Mouse (Mus musculus) kidney, embryonic 14.5 days (tissue): ENCODE measurements around the gene Cyp19a1. TPM values are rescaled to one million over a fixed set of nuclear protein-coding genes. Genes with fewer than 3 reads are reported as not detected.

Experiments used
- ATAC-seq: fragments of 200-750 bp; cut with Nextera tagmentation; 2 replicates; pipeline ENCODE4 v1.8.0; 2017; ENCODE audit warnings: moderate number of reproducible peaks, mild to moderate bottlenecking, moderate TSS enrichment, moderate library complexity; ENCODE audit not compliant: low FRiP score, low TSS enrichment
- H3K27ac ChIP-seq: fragments of 300-500 bp; sonication (generic); 2 replicates; pipeline ENCODE4 v1.5.1; 2014; ENCODE audit warnings: low read depth, mild to moderate bottlenecking, low read length, moderate library complexity, mixed read lengths
- H3K27me3 ChIP-seq: fragments of 300-500 bp; sonication (generic); 2 replicates; pipeline ENCODE4 v1.6.1; 2014; ENCODE audit warnings: mild to moderate bottlenecking, low read length; ENCODE audit not compliant: control insufficient read depth, insufficient read depth
- H3K36me3 ChIP-seq: fragments of 300-500 bp; sonication (generic); 2 replicates; pipeline ENCODE4 v1.6.1; 2014; ENCODE audit warnings: low read length, mixed read lengths; ENCODE audit not compliant: control insufficient read depth, insufficient read depth
- H3K4me1 ChIP-seq: fragments of 300-500 bp; sonication (generic); 2 replicates; pipeline ENCODE4 v1.6.1; 2014; ENCODE audit warnings: low read length, mixed read lengths; ENCODE audit not compliant: control insufficient read depth, insufficient read depth
- H3K4me2 ChIP-seq: fragments of 300-500 bp; sonication (generic); replicated peaks from 2 replicates; pipeline ENCODE4 v1.6.1; 2014; ENCODE audit warnings: low read depth, mild to moderate bottlenecking, low read length
- H3K4me3 ChIP-seq: fragments of 300-500 bp; sonication (generic); 2 replicates; pipeline ENCODE4 v1.5.1; 2014; ENCODE audit warnings: mild to moderate bottlenecking, low read length
- H3K9ac ChIP-seq: fragments of 300-500 bp; sonication (generic); 2 replicates; pipeline ENCODE4 v1.6.1; 2014; ENCODE audit warnings: low read depth, mild to moderate bottlenecking, low read length, moderate library complexity
- H3K9me3 ChIP-seq: fragments of 300-500 bp; sonication (generic); 2 replicates; pipeline ENCODE4 v1.6.1; 2016; ENCODE audit warnings: low read length; ENCODE audit not compliant: control insufficient read depth
- WGBS: fragments of 180-500 bp; shearing (Covaris S2); extraction: QIAGEN DNeasy Blood & Tissue Kit; methylation state at CpG from one replicate; pipeline ENCODE4 v1.1.7; 2014; 5-methylcytosine and 5-hydroxymethylcytosine counted together
- polyA plus RNA-seq: library from polyadenylated mRNA; unstranded; fragments of >200 nt; fragmentation: Nextera tagmentation; extraction: Ambion mirVana; gene quantifications from 2 replicates; pipeline ENCODE4 v1.2.1, GENCODE M21; 2014

Cyp19a1 gene
- polyA plus RNA-seq, 1 experiment from 2014 or later: not detected

DNA sequence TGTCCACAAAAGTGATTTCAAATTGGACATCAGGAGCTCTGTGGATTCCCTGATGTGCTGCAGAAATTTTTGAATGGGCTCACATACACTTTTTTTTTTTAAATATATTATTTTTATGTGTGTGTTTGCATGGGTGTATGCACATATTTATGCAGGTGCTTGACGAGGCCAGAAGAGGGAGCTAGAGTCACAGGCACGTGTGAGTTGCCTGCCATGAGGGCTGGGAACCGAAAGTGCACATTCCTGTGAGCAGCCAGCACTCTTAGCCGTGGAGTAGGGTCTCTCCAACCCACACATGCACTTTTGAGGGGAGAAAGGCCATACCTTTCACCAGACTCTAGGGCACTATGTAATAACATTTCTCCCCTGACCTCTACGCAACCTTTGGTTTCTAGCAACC is 73.1 kb downstream of the Cyp19a1 start:
- H3K36me3 ChIP-seq: no peaks in the 10 kb centered on the region
- H3K27me3 ChIP-seq: no peaks in the 10 kb centered on the region
- no peak for ATAC-seq
- H3K9me3 ChIP-seq: 0 out of 2 replicates have a peak, but pooled peaks cover 3% of the 10 kb centered on the region
- H3K9ac ChIP-seq: no peak overlapping the region
- no peak overlapping the region for H3K4me3 ChIP-seq
- H3K27ac ChIP-seq: no peak overlapping the region
- H3K4me2 ChIP-seq: no peak overlapping the region
- WGBS: 70% methylated on average over 5 of the region's 5 CpGs
- H3K4me1 ChIP-seq: no peaks in the 10 kb centered on the region

DNA sequence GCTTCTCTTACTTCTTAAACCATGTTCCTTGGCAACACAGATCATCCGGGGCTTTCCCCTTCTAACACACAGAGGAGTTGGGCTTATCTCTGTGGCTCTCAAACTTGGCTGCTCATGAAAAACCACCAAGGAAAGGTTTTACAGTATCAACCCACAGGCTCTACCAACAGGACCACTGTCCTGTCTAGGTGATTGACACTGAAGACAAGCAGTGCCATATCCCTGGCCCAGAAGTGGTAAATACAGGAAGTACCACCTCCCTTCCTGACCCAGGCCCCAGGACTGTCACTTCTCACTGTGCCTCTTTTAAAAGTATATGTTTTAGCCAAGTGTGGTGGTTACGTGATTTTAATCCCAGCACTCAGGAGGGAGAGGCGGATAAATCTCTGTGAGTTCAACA is 76.5 kb downstream of the Cyp19a1 start:
- Histone ChIP-seq H3K27ac (no peak overlapping the region), H3K9me3 (0 out of 2 replicates have a peak, but pooled peaks cover 3% of the 10 kb centered on the region), H3K4me1 (no peaks in the 10 kb centered on the region), H3K36me3 (no peaks in the 10 kb centered on the region), H3K4me3 (no peak overlapping the region), H3K4me2 (no peak overlapping the region), H3K9ac (no peak overlapping the region), H3K27me3 (no peaks in the 10 kb centered on the region)
- WGBS: 91% methylated on average over 3 of the region's 3 CpGs
- ATAC-seq: no peak

DNA sequence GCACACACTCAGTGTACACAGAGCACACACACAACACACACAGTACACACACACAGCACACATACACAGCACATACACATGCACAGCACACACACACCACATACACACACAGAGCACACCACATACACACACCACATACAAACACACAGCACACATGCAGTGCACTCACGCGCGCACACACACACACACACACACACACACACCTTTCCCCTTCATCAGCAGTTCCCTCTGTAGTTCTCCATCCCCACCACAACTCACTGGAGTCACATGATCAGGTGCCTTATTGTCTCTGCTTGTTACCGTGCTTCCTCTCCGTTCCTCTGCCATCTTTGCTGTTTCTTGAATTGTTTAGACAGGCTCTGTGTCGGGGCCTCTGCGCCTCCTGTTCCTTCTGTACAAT is 85.4 kb downstream of the Cyp19a1 start:
- WGBS: 87% methylated on average over 7 of the region's 7 CpGs
- Histone ChIP-seq H3K4me2 (no peak overlapping the region), H3K36me3 (no peaks in the 10 kb centered on the region), H3K9ac (no peak overlapping the region), H3K27me3 (no peaks in the 10 kb centered on the region), H3K4me1 (no peaks in the 10 kb centered on the region), H3K27ac (no peak overlapping the region), H3K9me3 (no peaks in the 10 kb centered on the region), H3K4me3 (no peak overlapping the region)
- ATAC-seq: no peak

DNA sequence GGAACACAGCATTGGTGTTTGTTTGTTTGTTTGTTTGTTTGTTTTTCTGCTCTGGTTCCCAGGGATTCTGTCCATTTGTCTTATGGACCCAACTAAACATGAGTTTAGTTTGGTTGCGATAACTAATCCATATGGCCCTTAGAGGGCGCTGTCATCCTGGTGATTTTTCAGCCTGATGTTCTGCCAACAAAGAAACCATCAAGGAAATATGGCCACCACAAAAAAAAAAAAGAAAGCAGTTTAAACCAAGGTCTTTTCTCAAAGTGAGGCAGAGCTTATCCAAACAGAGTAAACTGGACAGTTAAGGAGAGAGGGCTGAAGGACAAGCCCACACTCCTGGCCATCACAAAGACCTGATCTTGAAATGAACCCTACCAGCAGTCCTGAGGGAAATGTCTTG is 86.6 kb downstream of the Cyp19a1 start:
- no peaks in the 10 kb centered on the region for H3K36me3 ChIP-seq
- no peaks in the 10 kb centered on the region for H3K27me3 ChIP-seq
- no peak overlapping the region for H3K9ac ChIP-seq
- ATAC-seq: no peak
- no peaks in the 10 kb centered on the region for H3K9me3 ChIP-seq
- H3K4me1 ChIP-seq: no peaks in the 10 kb centered on the region
- no peak overlapping the region for H3K27ac ChIP-seq
- 7% methylated on average over 2 of the region's 2 CpGs for WGBS
- H3K4me3 ChIP-seq: no peak overlapping the region
- no peak overlapping the region for H3K4me2 ChIP-seq

GRCm38 (mm10) chr9:54180216-54180615 is 87.7 kb downstream of the Cyp19a1 start:
- no peak overlapping the region for H3K27ac ChIP-seq
- H3K9ac ChIP-seq: no peak overlapping the region
- no peak overlapping the region for H3K4me2 ChIP-seq
- H3K36me3 ChIP-seq: no peaks in the 10 kb centered on the region
- H3K27me3 ChIP-seq: no peaks in the 10 kb centered on the region
- H3K4me1 ChIP-seq: no peaks in the 10 kb centered on the region
- no peaks in the 10 kb centered on the region for H3K9me3 ChIP-seq
- 78% methylated on average over 17 of the region's 17 CpGs for WGBS
- no peak overlapping the region for H3K4me3 ChIP-seq
- ATAC-seq: no peak

- no peak overlapping the region for H3K4me2 ChIP-seq
- H3K4me3 ChIP-seq: no peak overlapping the region
- no peaks in the 10 kb centered on the region for H3K4me1 ChIP-seq
- no peak overlapping the region for H3K27ac ChIP-seq
- ATAC-seq: no peak
- 51% methylated on average over 5 of the region's 5 CpGs for WGBS
- no peaks in the 10 kb centered on the region for H3K36me3 ChIP-seq
- H3K27me3 ChIP-seq: no peaks in the 10 kb centered on the region
- H3K9me3 ChIP-seq: no peaks in the 10 kb centered on the region
- no peak overlapping the region for H3K9ac ChIP-seq
Measured at GRCm38 (mm10) chr9:54169489-54169888, 98.4 kb downstream of the Cyp19a1 start.

DNA sequence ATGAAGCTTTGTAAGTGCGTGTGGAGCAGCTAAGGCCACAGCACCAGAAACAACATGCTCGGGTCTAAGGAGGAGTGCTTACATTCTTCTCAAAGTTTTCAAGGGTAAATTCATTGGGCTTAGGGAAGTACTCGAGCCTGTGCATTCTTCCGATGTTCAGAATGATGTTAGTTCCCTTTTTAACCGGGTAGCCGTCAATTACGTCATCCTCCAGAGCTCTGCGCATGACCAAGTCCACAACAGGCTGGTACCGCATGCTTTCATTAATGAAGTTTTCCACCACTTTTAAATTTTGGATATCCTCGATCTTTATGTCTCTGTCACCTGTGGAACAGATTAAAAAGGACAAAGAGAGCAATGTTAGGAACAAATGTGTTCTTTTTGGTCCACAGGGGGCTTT is 99.5 kb downstream of the Cyp19a1 start:
- H3K9me3 ChIP-seq: no peaks in the 10 kb centered on the region
- no peaks in the 10 kb centered on the region for H3K4me1 ChIP-seq
- no peaks in the 10 kb centered on the region for H3K27me3 ChIP-seq
- WGBS: 85% methylated on average over 10 of the region's 10 CpGs
- no peak overlapping the region for H3K4me3 ChIP-seq
- no peak for ATAC-seq
- H3K36me3 ChIP-seq: no peaks in the 10 kb centered on the region
- H3K9ac ChIP-seq: no peak overlapping the region
- no peak overlapping the region for H3K4me2 ChIP-seq
- H3K27ac ChIP-seq: no peak overlapping the region

- no peak for ATAC-seq
- H3K4me3 ChIP-seq: no peak overlapping the region
- no peaks in the 10 kb centered on the region for H3K9me3 ChIP-seq
- no peak overlapping the region for H3K27ac ChIP-seq
- H3K9ac ChIP-seq: no peak overlapping the region
- WGBS: 73% methylated on average over 5 of the region's 5 CpGs
- H3K4me1 ChIP-seq: no peaks in the 10 kb centered on the region
- H3K27me3 ChIP-seq: no peaks in the 10 kb centered on the region
- H3K4me2 ChIP-seq: no peak overlapping the region
- H3K36me3 ChIP-seq: no peaks in the 10 kb centered on the region
Measured at GRCm38 (mm10) chr9:54163117-54163516, 104.8 kb downstream of the Cyp19a1 start.

GRCm38 (mm10) chr9:54153679-54154078 is 114.2 kb downstream of the Cyp19a1 start:
- ATAC-seq: no peak
- no peak overlapping the region for H3K27ac ChIP-seq
- no peaks in the 10 kb centered on the region for H3K4me1 ChIP-seq
- H3K27me3 ChIP-seq: no peaks in the 10 kb centered on the region
- H3K9ac ChIP-seq: no peak overlapping the region
- no peak overlapping the region for H3K4me2 ChIP-seq
- H3K4me3 ChIP-seq: no peak overlapping the region
- 82% methylated on average over 5 of the region's 5 CpGs for WGBS
- H3K36me3 ChIP-seq: no peaks in the 10 kb centered on the region
- no peaks in the 10 kb centered on the region for H3K9me3 ChIP-seq

- no peak overlapping the region for H3K27ac ChIP-seq
- no peaks in the 10 kb centered on the region for H3K9me3 ChIP-seq
- no peak for ATAC-seq
- H3K9ac ChIP-seq: no peak overlapping the region
- 80% methylated on average over 1 of the region's 1 CpGs for WGBS
- H3K36me3 ChIP-seq: no peaks in the 10 kb centered on the region
- no peaks in the 10 kb centered on the region for H3K4me1 ChIP-seq
- H3K4me2 ChIP-seq: no peak overlapping the region
- H3K4me3 ChIP-seq: no peak overlapping the region
- no peaks in the 10 kb centered on the region for H3K27me3 ChIP-seq
Measured at GRCm38 (mm10) chr9:54139191-54139590, 128.7 kb downstream of the Cyp19a1 start.
